Mouse (Mus musculus): ENCODE results near the gene Thrb. TPM values are rescaled to one million over a fixed set of nuclear protein-coding genes. Genes with fewer than 3 reads are reported as not detected.

Thrb gene
- total RNA-seq, 2 experiments from 2014 or later: 23.8 to 26.3 TPM

DNA sequence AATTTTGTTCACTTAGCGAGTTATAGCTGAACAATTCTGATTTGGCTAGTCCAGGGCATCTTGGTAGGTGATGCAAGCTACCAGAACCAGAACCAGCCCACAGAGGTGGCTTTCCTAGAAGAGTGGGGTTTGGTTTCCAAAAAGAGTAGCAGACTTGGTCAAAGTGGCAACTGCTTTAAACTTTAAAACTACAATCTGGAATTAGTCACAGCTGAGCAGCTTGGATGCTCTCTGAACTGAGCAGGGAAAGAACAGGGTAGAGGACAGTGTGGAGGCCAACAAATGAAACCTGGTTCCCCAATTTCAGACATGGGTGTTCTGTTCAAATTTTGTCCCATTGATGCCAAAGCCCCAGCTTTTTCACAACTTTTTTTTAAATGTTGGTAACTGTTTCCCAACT is 93.4 kb downstream of the Thrb start:
- intact Hi-C loops (cut with DNase I): no loop called here
- no peak for DNase-seq (ENCODE audit: low spot score)

DNA sequence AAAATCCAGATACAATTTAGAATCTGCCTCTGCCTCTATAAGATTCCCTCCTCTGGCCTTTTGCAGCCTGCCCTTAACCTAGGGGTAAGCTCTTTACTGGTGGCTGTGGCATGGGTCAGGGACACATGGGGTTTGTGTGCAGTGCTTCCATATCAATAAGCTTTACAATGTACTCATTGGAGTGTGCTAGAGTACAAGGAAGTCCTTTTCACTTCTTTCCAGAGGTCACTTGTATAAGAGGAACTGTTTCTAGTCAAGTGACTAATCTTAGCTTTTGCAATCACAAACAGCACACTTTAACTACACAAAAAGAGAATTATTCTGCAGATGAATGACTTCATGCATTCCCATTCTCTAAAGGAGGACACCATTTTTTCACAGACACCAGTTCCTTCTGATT is 96.7 kb downstream of the Thrb start:
- intact Hi-C loops (cut with DNase I): no loop called here
- DNase-seq (ENCODE audit: low spot score): no peak

DNA sequence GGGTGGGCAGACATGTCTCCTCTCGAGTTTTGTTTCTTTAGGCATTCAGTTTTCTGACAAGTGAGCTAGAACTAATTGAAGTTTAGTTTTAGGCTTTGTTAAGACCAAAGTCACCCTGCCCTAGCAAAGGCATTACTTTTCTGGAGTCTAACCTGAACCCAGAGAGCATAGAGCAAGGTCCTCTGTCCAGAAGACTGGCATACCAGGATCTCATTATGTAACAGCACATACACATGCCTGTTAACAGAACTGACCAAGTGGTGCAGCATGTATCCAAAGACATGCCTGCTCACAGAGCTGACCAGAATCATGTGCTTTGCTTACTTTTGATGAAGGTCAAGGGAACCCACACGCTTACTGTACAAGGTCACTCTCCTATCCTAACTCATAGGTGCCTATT is 107.9 kb downstream of the Thrb start:
- intact Hi-C loops (cut with DNase I): no loop called here
- DNase-seq (ENCODE audit: low spot score): no peak

DNA sequence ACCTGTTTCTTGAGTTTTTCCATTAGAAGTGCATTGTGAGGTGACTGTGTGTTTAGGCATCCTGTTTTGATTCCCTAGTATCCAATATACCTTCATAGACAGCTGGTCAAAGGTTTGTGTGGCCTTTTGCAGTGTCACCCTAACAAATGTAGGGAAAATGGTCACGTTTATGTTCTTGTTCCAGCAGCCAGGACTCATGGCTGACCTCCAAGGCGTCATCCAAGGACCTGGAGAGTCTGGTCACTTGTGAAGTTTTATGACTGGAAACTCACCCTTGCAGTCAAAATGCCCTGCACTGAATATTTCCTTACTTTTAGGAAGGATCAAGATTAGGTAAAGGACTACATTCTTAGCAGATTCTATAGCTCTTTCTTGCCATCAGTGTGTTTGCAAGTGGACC is 114.3 kb downstream of the Thrb start:
- intact Hi-C loops (cut with DNase I): no loop called here
- DNase-seq (ENCODE audit: low spot score): no peak

DNA sequence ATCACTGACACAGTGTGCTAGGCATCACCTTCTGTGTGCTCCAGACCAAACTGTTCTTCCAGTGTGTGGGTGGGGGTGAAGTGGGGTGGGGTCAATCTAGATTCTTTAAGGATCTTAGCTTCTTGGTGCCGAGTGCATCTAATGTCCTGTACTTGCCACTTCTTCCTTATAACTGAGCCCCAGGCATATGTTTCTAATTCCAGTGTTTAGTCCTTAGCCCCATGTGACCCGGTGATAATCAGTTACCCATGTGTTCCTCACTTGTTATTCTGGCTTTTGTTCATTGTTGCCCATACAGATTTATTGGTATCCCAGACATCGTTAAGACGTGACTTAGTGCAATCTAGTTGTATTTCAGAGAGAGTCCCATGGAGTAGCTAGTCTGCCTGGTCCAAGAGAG is 121.9 kb downstream of the Thrb start:
- no peak for DNase-seq (ENCODE audit: low spot score)
- intact Hi-C loops (cut with DNase I): loop anchor here (10.0 kb wide), 1 partner anchor 117 kb away; the partner anchor contains the start of gene Thrb

DNA sequence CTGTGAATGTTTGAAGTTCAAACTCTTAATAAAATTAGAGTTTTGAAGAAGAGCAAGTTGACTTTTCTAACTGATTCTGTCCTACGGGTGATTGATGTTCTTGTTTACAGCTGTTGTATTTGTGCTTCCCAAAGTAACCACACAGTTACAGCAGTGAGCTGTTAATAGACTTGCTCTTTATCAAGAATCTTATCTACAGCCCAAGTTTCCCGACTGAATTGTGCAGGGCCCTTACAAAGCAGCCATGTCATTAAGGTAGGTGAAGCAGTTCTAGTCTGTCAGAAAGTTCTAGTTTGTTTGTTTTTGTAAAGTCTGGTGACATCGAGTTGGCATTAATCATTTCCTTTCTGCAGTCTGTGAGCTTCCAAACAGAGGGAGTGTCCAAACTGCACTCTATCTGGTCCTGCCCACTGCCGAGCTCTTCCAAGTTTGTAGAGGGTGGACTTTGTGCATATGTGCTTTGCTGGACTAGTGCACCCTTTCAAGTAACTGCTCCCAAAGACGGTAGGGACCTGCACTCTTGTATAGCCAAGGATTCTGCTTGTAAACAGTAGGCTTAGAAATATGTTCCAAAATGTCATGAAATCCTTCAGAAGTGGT is 124.2 kb downstream of the Thrb start:
- intact Hi-C loops (cut with DNase I): loop anchor here (10.0 kb wide), 1 partner anchor 120 kb away; the partner anchor contains the start of gene Thrb
- DNase-seq (ENCODE audit: low spot score): no peak

DNA sequence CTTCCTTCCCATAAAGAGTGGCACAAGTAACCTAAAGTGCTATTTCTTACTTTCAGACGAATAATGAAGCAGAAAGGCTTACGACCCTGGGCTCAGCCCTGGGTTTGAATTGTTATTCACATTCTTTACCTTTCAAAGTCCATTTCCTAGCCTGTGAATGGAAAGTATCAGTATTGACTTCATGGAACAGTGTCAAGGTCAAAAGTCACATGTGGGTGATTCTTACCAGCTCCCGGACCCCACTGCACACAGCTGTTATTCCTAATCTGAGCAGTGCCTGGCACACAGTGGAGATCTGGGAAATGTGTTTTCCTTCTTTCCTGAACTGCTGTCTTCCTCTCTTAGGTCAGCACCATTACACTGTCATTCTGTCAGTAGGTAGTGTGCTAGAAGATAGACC is 125.3 kb downstream of the Thrb start:
- intact Hi-C loops (cut with DNase I): loop anchor here (10.0 kb wide), 1 partner anchor 121 kb away; the partner anchor contains the start of gene Thrb
- no peak for DNase-seq (ENCODE audit: low spot score)

DNA sequence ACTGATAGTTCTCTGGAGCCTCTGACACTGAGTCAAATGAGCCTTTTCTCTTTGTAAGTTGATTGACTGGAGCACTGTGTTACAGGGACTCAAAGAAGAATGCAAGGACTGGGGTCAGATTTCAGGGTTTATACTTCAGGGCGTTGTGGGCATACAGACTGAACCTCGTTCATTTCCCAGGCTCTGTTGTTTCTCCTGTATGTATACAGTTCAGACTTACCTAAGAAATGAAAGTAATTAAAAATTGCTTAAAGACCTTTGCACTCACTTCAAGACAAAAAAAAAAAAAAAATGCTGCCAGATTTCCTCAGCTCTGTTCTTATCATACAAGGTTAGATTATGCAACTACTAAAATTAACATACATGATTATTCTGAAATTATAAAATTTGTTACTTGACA is 126.2 kb downstream of the Thrb start:
- no peak for DNase-seq (ENCODE audit: low spot score)
- intact Hi-C loops (cut with DNase I): loop anchor here (10.0 kb wide), 1 partner anchor 121 kb away; the partner anchor contains the start of gene Thrb

DNA sequence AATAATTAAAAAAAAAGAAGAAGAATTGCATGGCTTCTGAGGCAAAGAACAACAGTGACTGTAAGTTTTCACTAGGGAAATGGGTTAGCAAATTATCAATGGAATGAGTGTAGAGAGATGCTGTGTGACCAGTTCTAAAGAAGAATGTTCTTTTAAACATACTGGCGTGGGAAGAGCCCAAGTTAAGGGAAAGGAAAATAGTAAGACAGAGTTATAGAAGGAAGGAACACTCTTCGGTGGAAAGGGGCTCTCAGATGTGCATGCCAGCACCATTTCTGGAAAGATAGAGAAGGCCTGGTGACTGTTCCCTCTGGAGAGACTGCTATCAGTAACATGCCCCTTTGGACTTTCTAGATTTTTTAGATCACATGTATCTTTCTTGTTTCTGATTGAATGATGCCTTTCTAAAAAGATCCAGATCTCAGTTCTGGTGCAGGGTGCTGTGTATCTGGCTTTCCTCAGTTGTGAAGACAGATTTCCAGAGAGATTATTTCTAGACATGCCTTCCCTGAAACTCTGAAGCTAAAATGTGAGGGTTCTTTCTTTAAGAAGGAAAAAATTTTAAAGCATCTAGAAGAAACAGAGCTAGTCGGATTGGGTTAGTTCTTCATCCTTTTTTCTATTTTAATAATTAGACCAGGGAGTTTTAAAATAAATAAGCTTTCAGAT is 144.0 kb downstream of the Thrb start:
- no peak for DNase-seq (ENCODE audit: low spot score)
- intact Hi-C loops (cut with DNase I): no loop called here

DNA sequence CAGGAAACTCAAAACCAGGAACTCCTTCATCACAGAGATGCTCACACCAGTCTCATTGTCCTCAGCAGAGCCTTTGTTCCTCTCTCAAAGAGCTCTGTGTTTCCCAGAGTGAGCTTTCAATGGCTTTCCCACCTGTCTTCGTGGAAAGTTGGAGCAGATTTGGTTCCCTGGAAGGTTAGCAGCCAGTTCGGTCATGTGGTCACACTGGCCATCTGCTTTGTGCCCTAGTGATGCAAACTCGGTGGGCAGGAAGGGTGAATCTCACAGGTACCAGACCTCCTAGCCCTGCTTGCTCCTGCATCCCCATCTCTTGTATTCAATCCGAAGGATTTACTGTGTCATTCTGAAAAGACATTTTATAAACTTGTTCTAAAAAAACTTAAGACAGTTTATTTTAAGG is 151.0 kb downstream of the Thrb start:
- intact Hi-C loops (cut with DNase I): no loop called here
- DNase-seq (ENCODE audit: low spot score): no peak

DNA sequence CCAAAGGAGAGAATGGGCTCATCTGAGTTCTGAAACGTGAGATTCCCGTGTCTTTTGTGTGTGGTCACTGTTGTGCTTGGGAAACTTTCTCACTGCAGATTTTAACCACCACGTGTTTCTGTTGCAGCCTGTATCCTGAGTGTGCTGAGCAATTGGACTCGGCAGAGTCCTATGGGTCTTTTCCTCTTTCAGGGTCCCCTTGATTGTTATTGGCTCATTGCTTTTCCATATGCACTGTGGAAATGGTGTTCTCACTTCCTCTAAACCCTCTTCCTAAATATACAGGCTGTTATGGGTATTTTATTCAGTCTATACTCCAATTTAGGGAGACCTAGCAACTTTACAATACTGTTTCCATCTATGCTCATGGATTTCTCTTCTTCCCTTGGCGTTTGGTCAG is 152.4 kb downstream of the Thrb start:
- intact Hi-C loops (cut with DNase I): no loop called here
- no peak for DNase-seq (ENCODE audit: low spot score)

DNA sequence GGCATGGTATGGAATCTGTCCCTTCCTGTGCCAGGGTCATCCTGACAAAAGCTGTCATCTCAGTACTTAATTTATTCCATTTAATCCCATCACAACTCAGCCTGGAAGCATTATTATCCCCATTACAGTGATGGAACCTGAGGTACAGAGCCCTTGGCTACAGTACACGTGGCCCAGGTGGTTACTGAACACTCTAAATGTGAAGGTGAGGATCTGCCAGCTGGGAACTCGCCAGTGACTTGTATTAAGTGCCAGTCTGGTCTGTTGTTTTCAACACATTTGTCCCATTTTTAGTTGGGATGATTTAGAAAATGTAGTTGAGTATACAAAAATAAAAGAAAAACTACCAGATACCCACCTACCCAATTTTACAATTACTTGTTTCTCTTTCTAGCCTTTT is 155.0 kb downstream of the Thrb start:
- DNase-seq (ENCODE audit: low spot score): no peak
- intact Hi-C loops (cut with DNase I): no loop called here

DNA sequence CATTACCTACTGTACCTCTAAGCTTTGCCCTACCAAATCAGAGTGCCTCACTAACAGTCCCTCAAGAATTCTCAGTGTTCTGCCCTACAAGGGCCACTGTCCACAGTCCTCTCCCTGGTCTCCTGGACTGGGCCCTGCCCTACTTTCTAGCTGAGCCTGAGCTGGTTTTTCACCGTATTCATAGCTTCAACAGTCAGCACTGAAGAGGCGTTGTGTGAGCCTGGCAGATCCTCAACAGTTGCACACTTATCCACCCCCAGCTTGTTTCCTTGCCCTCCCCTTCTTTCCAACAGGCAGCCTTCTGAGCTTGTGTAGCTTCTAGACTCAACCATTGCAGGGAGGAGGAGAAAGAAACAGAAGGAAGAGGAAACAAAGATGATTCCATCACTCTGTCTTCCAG is 158.0 kb downstream of the Thrb start:
- intact Hi-C loops (cut with DNase I): no loop called here
- DNase-seq (ENCODE audit: low spot score): no peak

DNA sequence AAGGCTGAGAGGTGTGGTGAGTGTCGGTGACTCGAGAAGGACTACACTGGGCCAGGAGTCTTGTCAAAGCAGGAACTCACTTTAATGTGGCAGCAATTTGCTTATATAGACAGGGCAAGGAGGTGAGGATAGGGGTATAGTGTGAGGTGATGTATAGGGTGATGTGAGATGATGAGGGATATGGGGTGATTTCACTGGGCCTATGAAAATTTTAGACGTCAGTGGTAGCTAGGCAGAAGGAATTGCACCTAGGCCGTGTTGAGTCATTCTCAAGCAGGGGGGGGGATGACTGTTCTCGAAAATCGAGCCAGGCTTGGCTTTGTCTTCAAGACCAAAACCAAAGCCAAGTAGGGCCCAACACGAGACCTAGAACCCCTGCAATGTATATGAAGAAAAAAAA is 162.7 kb downstream of the Thrb start:
- intact Hi-C loops (cut with DNase I): no loop called here
- DNase-seq (ENCODE audit: low spot score): no peak

DNA sequence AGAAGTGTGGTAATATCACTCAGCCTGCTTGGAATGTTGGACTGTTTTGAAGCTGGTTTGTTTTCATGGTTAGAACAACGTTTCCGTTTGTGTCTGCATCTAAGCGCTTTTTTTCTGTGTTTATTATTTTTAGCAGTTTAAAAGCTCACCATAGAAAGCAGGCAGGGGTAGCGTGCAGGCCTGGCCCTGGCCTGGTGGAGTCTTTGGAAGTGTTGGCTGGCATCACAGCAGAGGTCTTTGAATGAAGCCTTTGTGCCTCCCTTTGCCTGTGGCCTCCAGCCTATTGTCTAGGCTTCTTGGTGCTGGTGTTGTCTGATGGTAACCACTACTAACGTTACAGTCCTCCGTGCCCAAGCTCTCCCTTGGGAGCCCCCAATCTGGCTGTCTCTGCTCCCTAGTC is 167.3 kb downstream of the Thrb start:
- intact Hi-C loops (cut with DNase I): no loop called here
- no peak for DNase-seq (ENCODE audit: low spot score)

DNA sequence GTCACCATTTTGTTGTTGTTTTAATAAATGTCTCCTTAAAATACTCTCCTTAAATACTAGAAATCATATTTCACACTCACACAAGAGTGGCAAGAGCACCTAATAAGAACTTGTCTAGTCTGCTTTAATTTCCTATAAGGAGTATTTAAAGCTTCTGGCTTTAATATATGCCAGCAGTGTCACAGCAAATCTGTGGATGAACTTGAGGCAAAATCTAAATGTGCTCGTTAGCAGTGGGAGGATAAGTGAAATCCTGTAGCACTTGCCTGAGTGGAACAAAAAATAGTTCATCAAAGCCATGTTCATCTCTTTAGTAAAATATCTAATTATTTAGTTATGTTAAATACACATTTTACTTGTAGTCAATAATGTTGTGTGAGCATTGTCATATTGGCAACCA is 175.7 kb downstream of the Thrb start:
- intact Hi-C loops (cut with DNase I): no loop called here

DNA sequence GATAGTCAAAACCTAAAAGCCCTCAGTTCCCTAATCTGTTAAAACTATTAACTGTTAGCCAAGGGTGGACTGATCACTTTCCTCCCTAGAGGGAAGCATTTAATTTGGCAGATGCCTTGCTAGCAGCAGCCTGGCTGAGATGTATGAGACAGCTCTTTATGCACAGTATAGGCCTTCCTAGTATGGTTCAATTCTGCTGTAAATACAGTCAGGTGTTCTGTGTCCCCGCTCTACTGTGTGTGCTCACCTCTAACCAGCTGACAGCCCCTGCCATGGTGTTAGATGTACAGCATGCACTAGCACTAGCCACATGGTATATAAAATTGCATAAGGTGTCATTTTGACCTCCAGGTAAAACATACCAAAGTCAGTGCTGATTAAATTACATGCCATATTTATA is 176.7 kb downstream of the Thrb start:
- DNase-seq (ENCODE audit: low spot score): no peak
- intact Hi-C loops (cut with DNase I): no loop called here

More for the DNA sequence above, 175.7 kb downstream of the Thrb start:
- no peak for DNase-seq (ENCODE audit: low spot score)

DNA sequence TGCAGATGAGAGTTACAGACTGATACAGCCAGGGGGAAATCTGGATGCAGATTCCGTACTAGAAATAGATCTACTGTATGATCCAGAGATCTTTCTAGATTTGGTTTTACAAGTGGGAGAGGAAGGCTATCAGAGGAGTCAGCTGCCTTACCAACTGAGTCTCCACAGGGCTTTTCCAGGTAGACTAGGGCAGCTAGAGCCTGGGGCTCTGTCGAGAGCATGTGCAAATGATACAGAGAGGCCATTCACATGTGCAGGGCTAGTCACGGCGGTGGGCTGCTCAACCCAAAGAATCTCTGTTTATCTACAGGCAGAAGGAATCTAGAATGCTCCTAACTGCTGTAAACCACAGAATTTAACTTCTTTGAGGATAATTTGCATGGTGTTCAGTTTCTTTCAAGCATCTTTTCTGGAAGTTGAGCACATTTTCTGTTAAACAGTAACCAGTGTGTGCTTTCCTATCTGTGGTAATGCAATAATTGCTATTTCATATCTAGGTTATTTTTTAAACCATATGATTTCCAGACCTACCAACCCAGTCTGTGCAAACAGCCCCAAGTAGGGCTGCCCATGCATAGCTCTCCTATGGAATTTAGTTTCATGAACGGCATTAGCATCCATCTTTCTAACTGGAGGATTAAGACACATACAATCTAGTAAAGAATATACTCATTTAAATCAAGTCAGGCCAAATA is 185.1 kb downstream of the Thrb start:
- intact Hi-C loops (cut with DNase I): no loop called here
- DNase-seq (ENCODE audit: low spot score): no peak

DNA sequence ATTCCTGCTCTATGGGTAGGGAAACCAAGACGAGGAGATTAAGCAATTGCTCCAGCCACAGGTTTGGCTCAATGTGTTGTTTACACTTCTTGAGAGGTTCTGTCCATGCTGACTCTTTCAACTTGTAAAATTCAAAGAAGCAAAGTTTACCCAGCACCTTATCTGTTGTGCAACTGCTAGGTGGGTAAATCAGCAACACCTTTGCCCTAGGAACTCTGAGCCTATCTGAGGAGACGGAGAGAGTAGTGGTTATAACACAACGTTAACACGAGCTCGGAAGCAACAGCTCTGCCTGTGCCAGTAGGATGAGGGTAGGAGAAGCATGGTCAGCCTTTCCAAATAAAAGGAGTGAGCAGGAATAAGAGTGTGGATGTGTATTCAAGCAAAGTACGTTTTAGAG is 185.8 kb downstream of the Thrb start:
- intact Hi-C loops (cut with DNase I): no loop called here
- no peak for DNase-seq (ENCODE audit: low spot score)

DNA sequence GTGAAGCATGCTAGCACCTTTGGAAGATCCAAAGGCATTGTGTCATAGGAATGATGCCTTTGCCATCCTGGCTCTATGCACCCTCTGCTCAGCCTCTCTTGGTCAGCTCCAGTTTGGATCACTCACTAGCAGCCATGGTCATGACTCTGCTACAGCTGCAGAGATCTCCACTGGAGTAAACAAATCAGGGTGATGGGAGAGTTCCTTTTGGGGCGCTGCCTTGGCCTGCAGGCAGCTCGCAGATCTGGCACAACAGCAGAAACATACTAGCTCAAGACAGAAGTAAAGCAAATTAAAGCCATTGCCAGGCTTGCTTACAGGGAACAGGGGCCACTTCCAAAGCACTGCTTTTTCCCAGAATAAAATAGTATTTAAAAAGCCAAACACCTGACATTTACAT is 186.6 kb downstream of the Thrb start:
- no peak for DNase-seq (ENCODE audit: low spot score)
- intact Hi-C loops (cut with DNase I): no loop called here

DNA sequence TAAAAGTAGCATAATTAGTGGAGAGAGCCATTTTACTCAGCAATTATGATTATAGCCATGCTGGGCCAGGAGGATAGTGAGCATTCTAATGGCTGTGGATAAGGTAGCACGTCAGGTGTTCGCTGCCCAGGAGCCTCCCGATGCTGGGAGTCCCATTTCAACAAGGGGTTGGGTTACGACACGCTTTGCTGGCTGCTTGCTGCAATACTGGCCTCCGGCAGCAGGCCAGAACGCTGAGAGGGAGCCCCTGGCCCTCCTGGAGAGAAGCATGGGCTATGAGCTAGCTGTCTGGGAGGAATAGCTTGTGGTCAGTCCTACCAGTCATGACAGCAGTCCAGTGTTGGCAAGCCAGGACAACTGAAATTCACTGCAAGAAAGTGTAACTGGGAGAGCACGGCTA is 187.2 kb downstream of the Thrb start:
- intact Hi-C loops (cut with DNase I): no loop called here
- DNase-seq (ENCODE audit: low spot score): no peak

Data from heart, postnatal 25 days (tissue).